Mouse (Mus musculus): Measurements from ENCODE around the gene Zfp949.
"Not testable (repeated sequence)": the region's sequence is repeated elsewhere in the genome, so short reads cannot be mapped to it uniquely, and the experiment has no call there.

Zfp949 gene

DNA sequence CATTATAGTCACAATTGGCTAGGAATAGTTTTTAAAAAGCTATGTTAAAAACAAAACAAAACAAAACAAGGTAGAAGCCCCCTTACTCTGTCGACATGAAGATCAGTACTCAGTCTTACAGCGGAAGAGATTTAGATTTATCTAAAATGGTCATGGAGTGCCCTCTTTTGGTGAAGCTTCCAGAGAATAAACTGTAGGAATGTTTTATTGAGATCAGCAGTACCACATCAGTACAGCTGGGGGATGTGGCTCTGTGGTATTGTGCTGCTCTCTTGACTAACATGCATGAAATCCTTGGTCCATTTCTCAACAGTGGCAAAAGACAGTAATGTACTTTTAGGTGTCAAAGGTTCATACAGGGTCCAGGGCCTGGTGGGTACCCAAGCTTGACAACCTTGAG, 5.0 kb upstream of the Zfp949 start:
- DNase-seq: no peak

DNA sequence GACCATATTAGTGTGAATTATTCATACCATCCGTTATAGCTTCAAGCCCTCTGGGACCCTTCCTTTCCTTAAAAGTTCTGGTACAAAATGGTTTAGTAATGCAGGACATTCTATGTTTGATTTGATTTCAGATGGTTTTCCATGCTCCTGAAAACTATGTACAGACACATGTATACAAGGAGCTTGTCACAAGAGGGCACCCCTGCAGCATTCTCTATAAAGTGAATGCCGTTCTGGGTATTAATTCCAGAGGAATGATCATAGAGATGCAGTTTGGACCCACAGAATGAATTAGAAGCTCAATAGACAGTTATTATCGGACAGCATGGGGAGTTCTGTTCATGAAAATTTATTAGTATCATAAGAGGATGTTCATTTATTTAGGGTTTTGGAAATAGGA, 2.3 kb upstream of the Zfp949 start:
- no peak for DNase-seq

DNA sequence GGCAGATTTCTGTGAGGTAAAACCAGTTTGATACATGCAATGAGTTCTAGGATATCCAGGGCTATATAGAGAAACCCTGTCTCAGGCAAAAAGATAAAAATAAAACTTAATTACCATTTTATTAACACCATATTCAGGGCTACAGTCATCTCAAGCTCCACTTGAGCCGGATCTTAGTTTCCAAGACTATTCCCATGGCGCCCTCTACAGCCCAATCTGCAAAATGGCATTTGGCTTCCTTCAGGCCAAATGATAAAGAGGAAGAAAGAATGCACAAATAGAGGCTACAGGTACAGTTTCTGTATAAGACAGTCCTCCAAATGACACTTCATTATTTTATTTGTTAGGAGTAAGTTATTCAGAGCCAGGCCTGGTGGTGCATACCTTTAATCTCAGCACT, 1.7 kb upstream of the Zfp949 start:
- no peak for DNase-seq

DNA sequence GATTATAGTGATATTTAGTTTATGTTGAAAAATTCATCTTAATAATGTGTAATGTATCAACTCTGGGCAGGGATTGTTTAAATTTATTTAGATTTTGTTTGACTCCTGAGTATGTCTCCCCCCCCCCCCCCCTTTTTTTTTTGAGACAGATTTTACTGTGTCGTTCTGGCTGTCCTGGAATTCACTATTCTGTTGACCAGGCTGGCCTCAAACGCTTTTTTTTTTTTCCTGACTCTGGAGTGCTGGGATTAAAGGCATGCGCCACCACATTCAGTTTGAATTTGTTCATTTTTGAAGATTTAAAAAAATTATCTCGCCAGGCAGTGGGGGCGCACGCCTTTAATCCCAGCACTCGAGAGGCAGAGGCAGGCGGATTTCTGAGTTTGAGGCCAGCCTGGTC, 1.2 kb upstream of the Zfp949 start:
- DNase-seq: no peak

DNA sequence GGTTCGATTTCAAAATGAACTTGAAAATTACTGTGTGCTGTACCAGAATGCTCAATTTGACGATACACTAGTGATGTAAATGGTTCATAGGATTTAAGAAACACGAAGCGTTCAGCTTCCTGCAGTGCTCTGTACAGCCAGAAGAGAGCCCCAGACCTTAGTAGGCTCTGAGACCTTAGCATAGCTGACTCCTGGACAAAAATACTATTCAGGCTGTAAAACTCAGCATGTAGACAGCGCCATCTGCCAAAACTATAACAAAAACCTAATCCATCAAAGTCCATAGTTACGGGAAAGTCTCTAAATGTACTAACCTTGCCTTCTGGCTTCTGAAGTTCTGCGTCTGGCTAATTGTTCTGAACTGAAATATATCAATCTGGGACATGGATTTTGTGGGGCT, 550 bp upstream of the Zfp949 start:
- no peak for DNase-seq

DNA sequence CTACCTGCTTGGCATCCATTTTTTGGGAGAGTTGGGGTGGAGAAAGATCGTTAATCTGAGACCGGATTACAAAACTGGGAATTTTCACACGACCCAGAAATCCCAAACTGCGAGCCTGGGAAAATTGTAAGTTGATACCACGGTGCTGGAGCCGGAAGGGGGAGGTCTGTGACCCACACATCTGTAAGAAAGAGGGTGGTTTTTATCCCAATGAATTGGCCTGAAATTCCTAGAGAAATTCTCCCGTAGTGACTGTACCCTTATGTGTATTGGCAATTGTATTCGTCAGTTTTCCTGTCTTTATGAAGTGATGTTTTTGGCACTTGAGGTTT, 760 bp downstream of the Zfp949 start:
- no peak for DNase-seq

DNA sequence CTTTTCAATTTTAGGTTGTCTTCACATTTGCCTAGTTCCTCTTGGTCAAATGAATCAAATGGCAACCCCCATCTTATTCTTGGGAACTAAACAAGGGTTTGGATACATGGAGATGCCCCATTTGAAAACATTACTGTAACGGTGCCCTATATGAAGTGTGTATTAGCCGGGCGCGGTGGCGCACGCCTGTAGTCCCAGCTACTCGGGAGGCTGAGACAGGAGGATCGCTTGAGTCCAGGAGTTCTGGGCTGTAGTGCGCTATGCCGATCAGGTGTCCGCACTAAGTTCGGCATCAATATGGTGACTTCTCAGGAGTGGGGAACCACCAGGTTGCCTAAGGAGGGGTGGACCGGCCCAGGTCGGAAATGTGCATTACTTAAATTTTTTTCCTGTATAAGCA, 5.3 kb downstream of the Zfp949 start:
- no peak for DNase-seq

DNA sequence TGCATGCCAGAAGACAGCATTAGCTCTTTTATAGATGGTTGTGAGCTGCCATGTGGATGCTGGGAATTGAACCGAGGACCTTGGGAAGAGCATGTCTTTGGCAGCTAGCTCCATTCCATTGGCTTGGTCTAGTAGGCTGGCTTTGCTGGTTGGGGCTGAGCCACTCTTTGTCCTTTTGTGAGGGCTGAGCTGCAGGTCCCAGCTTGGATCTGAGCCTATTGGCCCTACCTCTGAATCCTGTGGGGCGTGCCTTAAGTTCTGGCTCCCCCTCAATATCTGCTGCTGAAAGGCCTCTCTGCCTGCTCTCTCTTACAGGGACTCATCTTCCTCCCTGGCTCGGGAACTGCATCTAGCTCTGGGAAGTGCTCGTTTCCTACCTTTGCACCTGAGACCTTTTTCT, 10.3 kb downstream of the Zfp949 start:
- DNase-seq: no peak

DNA sequence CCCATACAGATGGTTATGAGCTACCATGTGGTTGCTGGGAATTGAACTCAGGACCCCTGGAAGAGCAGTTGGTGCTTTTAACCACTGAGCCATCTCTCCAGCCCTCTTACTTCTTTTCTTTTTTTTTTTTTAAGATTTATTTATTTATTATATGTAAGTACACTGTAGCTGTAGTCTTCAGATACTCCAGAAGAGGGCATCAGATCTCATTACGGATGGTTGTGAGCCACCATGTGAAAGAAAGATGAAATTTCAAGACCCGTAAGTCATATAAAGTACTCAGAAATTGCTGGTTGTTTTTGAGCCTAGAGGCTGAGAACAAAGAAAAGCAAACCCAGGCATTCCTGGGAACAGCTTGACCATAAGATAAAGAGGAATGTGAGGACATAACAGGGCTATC, 13.7 kb downstream of the Zfp949 start:
- DNase-seq: not testable (repeated sequence)

DNA sequence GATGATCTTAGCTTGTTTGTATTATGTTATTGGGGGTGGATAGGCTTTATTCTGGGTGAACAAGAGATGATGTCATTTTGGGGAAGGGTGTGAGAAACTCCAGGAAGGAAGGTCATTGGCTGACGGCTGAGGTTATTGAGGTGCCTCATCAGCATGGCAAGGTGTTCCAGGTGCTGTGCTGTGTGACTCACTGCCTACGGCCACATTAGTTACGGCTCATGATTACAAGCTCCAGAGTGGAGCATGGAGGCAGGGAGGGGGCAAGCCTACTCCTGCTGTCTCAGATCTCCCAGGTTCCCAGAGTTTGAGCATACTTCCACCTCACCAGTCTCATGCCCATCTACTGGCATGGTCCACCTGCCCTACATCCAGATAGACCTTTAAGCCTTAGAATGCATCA, 22.7 kb downstream of the Zfp949 start:
- DNase-seq: not testable (repeated sequence)

DNA sequence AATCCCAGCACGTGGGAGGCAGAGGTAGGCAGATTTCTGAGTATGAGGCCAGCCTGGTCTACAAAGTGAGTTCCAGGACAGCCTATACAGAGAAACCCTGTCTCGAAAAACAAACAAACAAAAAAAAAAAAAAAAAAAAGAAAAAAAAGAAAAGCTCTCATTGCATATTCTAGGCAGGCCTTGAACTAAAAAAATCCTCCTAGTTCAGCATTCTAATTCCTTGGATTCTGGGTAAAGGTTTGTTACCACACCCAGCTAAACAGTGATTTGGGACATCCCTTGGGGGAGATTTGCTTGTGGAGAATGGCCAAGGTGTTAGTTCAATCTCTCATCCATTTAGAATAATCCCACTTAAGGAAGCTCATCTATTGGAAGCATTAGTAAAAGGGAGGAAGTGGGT, 32.8 kb downstream of the Zfp949 start, which contains the start of gene Trim43a:
TSS of gene Trim43a (plus strand) at position 301 of the 400 bp plus-strand sequence.
- not testable (repeated sequence) for DNase-seq

DNA sequence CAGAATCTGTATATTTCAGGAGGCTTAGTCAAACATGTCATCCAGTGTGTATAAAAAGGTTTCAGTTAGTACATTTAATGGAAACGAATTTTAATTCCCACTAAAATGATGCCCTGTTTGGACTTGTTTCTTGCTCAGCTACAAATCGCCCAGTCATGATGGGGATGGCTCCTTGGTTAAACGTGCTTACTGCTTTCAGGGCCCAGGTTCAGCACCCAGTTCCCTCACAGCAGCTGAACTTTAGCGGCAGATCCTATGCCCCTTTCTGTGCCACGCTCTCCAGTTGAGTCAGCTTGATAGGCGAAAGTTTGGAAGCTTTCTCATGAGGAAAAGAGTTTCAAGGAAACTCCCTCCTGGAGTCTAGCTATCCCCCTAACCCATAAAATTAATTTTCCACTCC, 45.9 kb downstream of the Zfp949 start:
- not testable (repeated sequence) for DNase-seq

DNA sequence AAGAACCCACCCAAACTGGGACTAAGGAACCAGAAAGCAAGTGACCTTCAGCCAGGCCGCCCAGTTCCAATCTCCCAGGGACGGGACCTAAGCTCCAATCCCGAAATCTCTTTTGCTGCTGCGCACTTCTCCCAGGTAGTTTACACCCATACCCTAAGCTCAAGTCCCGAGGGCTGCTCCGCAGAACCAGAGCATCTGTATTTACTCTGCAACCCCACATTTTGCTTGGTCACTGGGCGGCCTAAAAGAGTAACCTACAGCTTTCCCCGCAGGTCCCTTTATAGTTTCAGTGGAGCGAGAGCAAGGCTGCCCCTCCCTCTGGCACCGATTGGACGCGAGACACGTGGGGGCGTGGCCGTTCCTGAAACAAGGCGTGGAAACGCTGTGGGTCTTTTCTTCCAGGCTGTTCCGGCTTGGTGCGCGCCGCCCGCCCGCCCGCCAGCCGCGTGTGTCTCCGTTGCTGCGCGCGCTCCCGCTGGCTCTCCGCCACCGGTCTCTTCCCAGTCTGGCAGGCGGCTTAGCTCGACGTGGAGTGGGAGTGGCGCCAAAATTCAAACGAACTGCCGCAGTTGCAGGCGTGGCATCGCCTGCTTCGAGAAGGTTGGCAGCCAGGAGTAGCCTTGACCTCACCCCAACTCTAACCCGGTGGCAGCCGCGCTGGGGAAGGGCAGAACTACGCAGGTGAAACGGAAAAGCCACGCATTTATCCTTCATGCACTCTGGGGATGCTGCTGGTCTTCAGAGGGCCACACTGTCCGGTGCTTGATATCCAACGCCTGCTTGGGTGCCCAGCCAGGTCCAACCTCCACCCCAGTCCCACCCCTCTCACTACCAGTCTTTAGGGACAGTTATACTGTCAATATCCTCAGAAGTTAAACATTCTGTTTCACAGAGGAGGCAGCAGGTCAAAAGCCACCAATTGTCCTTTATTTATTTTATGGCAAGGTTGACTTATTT, 51.7 kb downstream of the Zfp949 start:
- DNase-seq: peak; percentile 99
